Mouse (Mus musculus) E14TG2a.4 (cell line): Measurements from ENCODE around the gene Amd1.

Source experiments
- H3K27me3 ChIP-seq: 2 replicates; pipeline ENCODE4 v1.6.1; 2014; ENCODE audit warnings: low read length, control low read depth; ENCODE audit not compliant: insufficient read depth
- H3K36me3 ChIP-seq: 2 replicates; pipeline ENCODE4 v1.6.1; 2014; ENCODE audit warnings: low read length, control low read depth; ENCODE audit not compliant: insufficient read depth
- H3K4me1 ChIP-seq: replicated peaks from 2 replicates; pipeline ENCODE4 v1.6.1; 2014; ENCODE audit warnings: low read depth, low read length, control low read depth
- H3K4me3 ChIP-seq: replicated peaks from 2 replicates; pipeline ENCODE4 v1.5.1; 2014; ENCODE audit warnings: mild to moderate bottlenecking, low read length
- H3K9me3 ChIP-seq: 2 replicates; pipeline ENCODE4 v1.6.1; 2014; ENCODE audit warnings: low read length, control low read depth
- CTCF ChIP-seq: conservative IDR thresholded peaks from 2 replicates; pipeline ENCODE4 v1.5.1; 2014; ENCODE audit warnings: low read length
- NANOG ChIP-seq: IDR thresholded peaks from 2 replicates; pipeline ENCODE4 v1.6.1; 2014; ENCODE audit warnings: borderline replicate concordance, low read length, mixed read lengths
- POU5F1 ChIP-seq: IDR thresholded peaks from 2 replicates; pipeline ENCODE4 v1.6.1; 2014; ENCODE audit warnings: low read length, borderline replicate concordance

Amd1 gene

GRCm38 (mm10) chr10:40284179-40284831 lies 17.7 kb downstream of the Amd1 start:
- peaks cover 24% of the 10 kb centered on the region for H3K36me3 ChIP-seq
- H3K4me3 ChIP-seq: no peak overlapping the region
- H3K4me1 ChIP-seq: peaks cover 26% of the 10 kb centered on the region
- H3K27me3 ChIP-seq: no peaks in the 10 kb centered on the region
- TF ChIP-seq CTCF: no peak
- no peaks in the 10 kb centered on the region for H3K9me3 ChIP-seq

GRCm38 (mm10) chr10:40283636-40284035 lies 18.4 kb downstream of the Amd1 start:
- Histone ChIP-seq H3K36me3 (peaks cover 23% of the 10 kb centered on the region), H3K9me3 (no peaks in the 10 kb centered on the region), H3K4me1 (peaks cover 26% of the 10 kb centered on the region)

GRCm38 (mm10) chr10:40281565-40281964 lies 20.4 kb downstream of the Amd1 start:
- Histone ChIP-seq H3K4me1 (peaks cover 26% of the 10 kb centered on the region), H3K27me3 (no peaks in the 10 kb centered on the region), H3K9me3 (no peaks in the 10 kb centered on the region), H3K4me3 (no peak overlapping the region), H3K36me3 (peaks cover 12% of the 10 kb centered on the region)
- TF ChIP-seq CTCF: no peak
- TF ChIP-seq POU5F1: no peak
- TF ChIP-seq NANOG: no peak

More at GRCm38 (mm10) chr10:40283636-40284035, 18.4 kb downstream of the Amd1 start:
- TF ChIP-seq POU5F1: no peak
- Histone ChIP-seq H3K27me3 (no peaks in the 10 kb centered on the region), H3K4me3 (no peak overlapping the region)

- no peaks in the 10 kb centered on the region for H3K27me3 ChIP-seq
- no peak overlapping the region for H3K4me3 ChIP-seq
- no peaks in the 10 kb centered on the region for H3K9me3 ChIP-seq
- H3K36me3 ChIP-seq: no peaks in the 10 kb centered on the region
- 0 out of 2 replicates have a peak, but pooled peaks cover 7% of the 10 kb centered on the region for H3K4me1 ChIP-seq
- TF ChIP-seq POU5F1 (no peak), NANOG (no peak), CTCF (no peak)
Measured at GRCm38 (mm10) chr10:40278317-40278716, 23.7 kb downstream of the Amd1 start.

GRCm38 (mm10) chr10:40275991-40276390 lies 26.0 kb downstream of the Amd1 start:
- Histone ChIP-seq H3K4me3 (no peak overlapping the region), H3K4me1 (no peaks in the 10 kb centered on the region), H3K27me3 (no peaks in the 10 kb centered on the region), H3K36me3 (no peaks in the 10 kb centered on the region), H3K9me3 (no peaks in the 10 kb centered on the region)
- TF ChIP-seq NANOG (no peak), CTCF (no peak), POU5F1 (no peak)

- Histone ChIP-seq H3K36me3 (no peaks in the 10 kb centered on the region), H3K4me3 (no peak overlapping the region), H3K9me3 (no peaks in the 10 kb centered on the region), H3K27me3 (no peaks in the 10 kb centered on the region), H3K4me1 (no peaks in the 10 kb centered on the region)
- no peak for TF ChIP-seq POU5F1
- TF ChIP-seq CTCF: no peak
- no peak for TF ChIP-seq NANOG
Measured at GRCm38 (mm10) chr10:40273938-40274337, 28.0 kb downstream of the Amd1 start.

GRCm38 (mm10) chr10:40271216-40271615 lies 30.8 kb downstream of the Amd1 start:
- no peaks in the 10 kb centered on the region for H3K27me3 ChIP-seq
- H3K9me3 ChIP-seq: no peaks in the 10 kb centered on the region
- H3K36me3 ChIP-seq: no peaks in the 10 kb centered on the region
- peaks cover 11% of the 10 kb centered on the region for H3K4me1 ChIP-seq
- TF ChIP-seq CTCF: no peak
- no peak for TF ChIP-seq POU5F1
- no peak for TF ChIP-seq NANOG
- H3K4me3 ChIP-seq: no peak overlapping the region

- Histone ChIP-seq H3K27me3 (no peaks in the 10 kb centered on the region), H3K36me3 (no peaks in the 10 kb centered on the region), H3K4me3 (no peak overlapping the region), H3K9me3 (no peaks in the 10 kb centered on the region), H3K4me1 (peaks cover 27% of the 10 kb centered on the region)
- peak; percentile 41 for TF ChIP-seq CTCF
- TF ChIP-seq NANOG: no peak
Measured at GRCm38 (mm10) chr10:40264920-40265319, 37.1 kb downstream of the Amd1 start.

- Histone ChIP-seq H3K36me3 (no peaks in the 10 kb centered on the region), H3K4me3 (no peak overlapping the region), H3K9me3 (no peaks in the 10 kb centered on the region), H3K4me1 (peaks cover 37% of the 10 kb centered on the region), H3K27me3 (no peaks in the 10 kb centered on the region)
- no peak for TF ChIP-seq POU5F1
- TF ChIP-seq CTCF: no peak
- no peak for TF ChIP-seq NANOG
Measured at GRCm38 (mm10) chr10:40263691-40264090, 38.3 kb downstream of the Amd1 start.
